Mouse (Mus musculus): ENCODE measurements around the gene Fkrp.

DNA sequence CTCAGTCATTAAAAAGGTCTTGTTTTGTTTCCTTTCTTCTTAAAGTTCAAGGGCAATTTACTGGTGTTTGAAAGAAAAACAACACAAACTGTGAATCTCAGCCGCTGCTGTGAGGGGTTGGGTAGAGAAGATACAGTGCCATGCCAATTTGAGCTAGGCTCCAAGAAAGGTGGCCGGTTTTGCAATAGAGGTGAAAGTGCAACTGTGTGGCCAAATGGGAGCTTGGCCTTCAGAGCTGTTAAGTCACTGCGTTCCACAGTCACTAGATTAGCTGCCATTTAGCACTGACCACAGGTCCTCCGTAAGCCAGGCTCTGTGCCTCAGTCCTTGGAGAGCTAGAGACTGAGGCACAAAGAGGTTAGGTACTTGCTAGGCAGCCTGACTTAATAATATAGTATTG is 35.1 kb upstream of the Fkrp start:
- TF ChIP-seq EP300 (optimal IDR thresholded peaks at IDR 0.05) (no peak), CTCF (IDR thresholded peaks at IDR 0.05; ENCODE audit: low read depth) (no peak)

Measured in stomach, postnatal 0 days (tissue).